Mouse (Mus musculus) liver, postnatal 0 days (tissue): ENCODE data around the gene Kcnj9. TPM values are rescaled to one million over a fixed set of nuclear protein-coding genes. Genes with fewer than 3 reads are reported as not detected.

Experiments
- ATAC-seq: fragments of 200-750 bp; cut with Nextera tagmentation; 2 replicates; pipeline ENCODE4 v1.8.0; 2017; ENCODE audit warnings: mild to moderate bottlenecking, moderate library complexity
- DNase-seq: peaks from one replicate; pipeline ENCODE4 v3.0.0-alpha.2; 2016
- H3K27ac ChIP-seq: fragments of 300-500 bp; sonication (generic); 2 replicates; pipeline ENCODE4 v1.5.1; 2014; ENCODE audit warnings: antibody characterized with exemption, moderate library complexity, mild to moderate bottlenecking, low read depth
- H3K27me3 ChIP-seq: fragments of 300-500 bp; sonication (generic); 2 replicates; pipeline ENCODE4 v1.6.1; 2014; ENCODE audit warnings: low read length, control low read depth, mixed read lengths; ENCODE audit not compliant: insufficient read depth
- H3K36me3 ChIP-seq: fragments of 300-500 bp; sonication (generic); replicated peaks from 2 replicates; pipeline ENCODE4 v1.6.1; 2014; ENCODE audit warnings: mild to moderate bottlenecking, control low read depth, low read length, moderate library complexity, mixed read lengths; ENCODE audit not compliant: insufficient read depth
- H3K4me1 ChIP-seq: fragments of 300-500 bp; sonication (generic); 2 replicates; pipeline ENCODE4 v1.6.1; 2014; ENCODE audit warnings: antibody characterized with exemption, mild to moderate bottlenecking, control low read depth; ENCODE audit not compliant: insufficient read depth
- H3K4me2 ChIP-seq: fragments of 300-500 bp; sonication (generic); 2 replicates; pipeline ENCODE4 v1.6.1; 2014; ENCODE audit warnings: low read depth, mild to moderate bottlenecking, low read length, moderate library complexity, mixed read lengths
- H3K4me3 ChIP-seq: fragments of 300-500 bp; sonication (generic); 2 replicates; pipeline ENCODE4 v1.5.1; 2014; ENCODE audit warnings: low read depth, low read length
- H3K9ac ChIP-seq: fragments of 300-500 bp; sonication (generic); replicated peaks from 2 replicates; pipeline ENCODE4 v1.6.1; 2014; ENCODE audit warnings: mild to moderate bottlenecking, moderate library complexity
- H3K9me3 ChIP-seq: fragments of 300-500 bp; sonication (generic); 2 replicates; pipeline ENCODE4 v1.6.1; 2016; ENCODE audit warnings: mild to moderate bottlenecking, control low read depth, low read length, mixed read lengths
- CTCF ChIP-seq: sonication (generic); IDR thresholded peaks from 2 replicates; pipeline ENCODE4 v1.5.1; 2016; ENCODE audit warnings: antibody characterized with exemption, low read depth
- EP300 ChIP-seq: IDR thresholded peaks from 2 replicates; pipeline ENCODE4 v1.6.1; 2016; ENCODE audit warnings: antibody characterized with exemption, low read depth, mild to moderate bottlenecking
- WGBS: fragments of 180-500 bp; shearing (Covaris S2); extraction: QIAGEN DNeasy Blood & Tissue Kit; methylation state at CpG from one replicate; pipeline ENCODE4 v1.1.7; 2014; ENCODE audit not compliant: insufficient replicate concordance; 5-methylcytosine and 5-hydroxymethylcytosine counted together
- polyA plus RNA-seq: library from polyadenylated mRNA; unstranded; fragments of >200 nt; fragmentation: Nextera tagmentation; extraction: Ambion mirVana; gene quantifications from 2 replicates; pipeline ENCODE4 v1.2.1, GENCODE M21; 2015

Kcnj9 gene
- polyA plus RNA-seq, 1 experiment from 2014 or later, result 0.07 TPM

DNA sequence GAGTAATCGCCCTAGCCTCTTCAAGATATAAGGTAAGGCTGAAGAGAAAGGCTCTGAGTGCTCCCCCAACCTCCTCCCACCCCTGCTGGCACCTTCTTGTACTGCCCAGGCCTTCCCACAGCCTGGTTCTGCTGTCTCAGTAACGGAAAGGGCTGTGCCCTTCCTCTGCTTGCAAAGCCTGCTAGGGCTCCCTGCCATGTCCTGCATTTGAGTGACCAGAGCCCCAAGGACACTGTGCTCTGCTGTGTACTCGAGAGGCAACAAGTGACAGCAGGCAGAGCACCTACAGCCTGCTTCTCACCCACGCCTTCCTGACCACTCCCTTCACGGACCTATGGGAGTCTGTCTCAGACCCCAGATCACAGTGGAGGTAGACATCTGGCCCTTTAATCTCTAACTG is 28.9 kb downstream of the Kcnj9 start:
- no peak overlapping the region for H3K9ac ChIP-seq
- H3K4me2 ChIP-seq, result no peak overlapping the region
- DNase-seq (no peak), ATAC-seq (no peak)
- no peaks in the 10 kb centered on the region for H3K27me3 ChIP-seq
- peaks cover 23% of the 10 kb centered on the region for H3K4me1 ChIP-seq
- no peaks in the 10 kb centered on the region for H3K36me3 ChIP-seq
- 58% methylated on average over 5 of the region's 5 CpGs for WGBS
- no peak for TF ChIP-seq CTCF
- no peak for TF ChIP-seq EP300
- H3K4me3 ChIP-seq, result no peak overlapping the region
- H3K9me3 ChIP-seq, result no peaks in the 10 kb centered on the region
- H3K27ac ChIP-seq, result no peak overlapping the region

DNA sequence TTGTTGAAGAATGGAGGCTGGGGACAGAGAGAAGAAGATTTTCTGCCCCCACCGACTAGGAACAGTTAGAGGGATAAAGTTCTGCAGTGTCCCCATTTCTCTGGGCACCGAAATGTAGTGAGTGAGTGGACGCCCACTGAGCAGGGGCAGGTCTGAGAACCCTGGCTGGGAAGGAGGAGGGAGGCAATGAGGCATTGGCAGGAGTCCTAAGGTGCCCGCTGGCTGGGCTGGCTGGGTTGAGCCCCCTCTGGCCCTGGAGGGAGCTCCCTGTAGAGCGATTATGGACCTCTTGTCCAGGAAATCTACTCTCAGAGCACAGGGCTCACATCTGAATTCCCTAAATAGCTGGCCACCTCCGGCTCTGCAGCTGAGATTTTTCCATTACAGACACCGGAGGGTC is 29.6 kb downstream of the Kcnj9 start:
- DNase-seq (no peak), ATAC-seq (no peak)
- Histone ChIP-seq H3K4me1 (peaks cover 18% of the 10 kb centered on the region), H3K9ac (no peak overlapping the region), H3K27ac (no peak overlapping the region), H3K27me3 (no peaks in the 10 kb centered on the region), H3K9me3 (no peaks in the 10 kb centered on the region), H3K4me2 (no peak overlapping the region), H3K4me3 (no peak overlapping the region), H3K36me3 (no peaks in the 10 kb centered on the region)
- TF ChIP-seq CTCF, result no peak
- TF ChIP-seq EP300, result no peak
- 65% methylated on average over 7 of the region's 7 CpGs for WGBS

DNA sequence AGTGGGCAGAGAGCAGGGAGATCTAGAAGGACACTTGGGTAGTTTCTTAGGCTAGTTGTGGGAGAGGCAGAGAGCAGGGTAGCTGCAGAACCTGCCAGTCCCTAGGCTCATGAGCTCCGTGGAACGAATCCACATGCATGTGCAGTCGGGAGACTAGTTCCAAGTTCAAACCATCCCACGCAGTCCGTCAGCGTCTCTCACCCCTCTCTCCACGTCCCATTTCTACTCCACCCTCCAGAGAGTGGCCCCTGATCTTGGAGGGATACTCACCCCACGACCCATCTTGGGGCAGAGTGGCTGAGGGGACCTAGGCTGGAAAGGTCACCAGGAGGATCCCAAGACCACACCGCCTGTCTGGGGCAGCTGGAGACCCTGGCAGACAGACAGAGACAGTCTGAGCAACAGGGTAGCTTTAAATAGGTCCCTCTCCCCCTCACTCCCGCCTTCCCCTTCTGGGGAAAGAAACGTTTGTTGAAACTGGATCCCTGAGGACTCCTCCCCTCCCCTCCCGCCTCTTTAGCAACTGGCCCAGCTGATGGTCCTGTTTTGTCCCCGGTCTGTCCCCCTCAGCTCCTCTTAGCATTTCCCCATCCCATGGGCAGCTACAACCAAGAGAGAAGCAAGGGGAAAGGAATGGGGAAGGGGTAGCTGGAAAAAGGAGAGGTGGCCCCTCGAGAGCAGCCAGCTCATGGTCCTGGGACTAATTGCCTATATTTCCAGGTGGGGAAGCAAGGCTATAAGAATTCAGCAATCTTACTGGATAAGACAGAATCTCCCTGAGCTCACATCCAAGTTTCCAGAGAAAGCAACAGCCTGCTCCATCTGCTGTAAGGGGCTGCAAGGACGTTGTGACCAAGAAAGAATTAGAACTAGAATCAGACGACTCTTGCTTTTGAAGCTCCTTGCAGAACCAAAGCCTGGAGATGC is 31.2 kb downstream of the Kcnj9 start, which contains the start of gene Atp1a2:
TSS of gene Atp1a2 (minus strand) at position 454 of the 927 bp plus-strand sequence.
- Histone ChIP-seq H3K4me1 (peaks cover 12% of the 10 kb centered on the region), H3K27me3 (no peaks in the 10 kb centered on the region), H3K27ac (no peak within 1 kb of the TSS), H3K4me3 (no peak within 1 kb of the TSS), H3K9me3 (no peaks in the 10 kb centered on the region), H3K36me3 (no peaks in the 10 kb centered on the region), H3K9ac (no peak within 1 kb of the TSS), H3K4me2 (no peak within 1 kb of the TSS)
- 26% methylated on average over 16 of the region's 16 CpGs for WGBS
- DNase-seq (no peak), ATAC-seq (no peak)
- no peak for TF ChIP-seq CTCF
- no peak for TF ChIP-seq EP300

DNA sequence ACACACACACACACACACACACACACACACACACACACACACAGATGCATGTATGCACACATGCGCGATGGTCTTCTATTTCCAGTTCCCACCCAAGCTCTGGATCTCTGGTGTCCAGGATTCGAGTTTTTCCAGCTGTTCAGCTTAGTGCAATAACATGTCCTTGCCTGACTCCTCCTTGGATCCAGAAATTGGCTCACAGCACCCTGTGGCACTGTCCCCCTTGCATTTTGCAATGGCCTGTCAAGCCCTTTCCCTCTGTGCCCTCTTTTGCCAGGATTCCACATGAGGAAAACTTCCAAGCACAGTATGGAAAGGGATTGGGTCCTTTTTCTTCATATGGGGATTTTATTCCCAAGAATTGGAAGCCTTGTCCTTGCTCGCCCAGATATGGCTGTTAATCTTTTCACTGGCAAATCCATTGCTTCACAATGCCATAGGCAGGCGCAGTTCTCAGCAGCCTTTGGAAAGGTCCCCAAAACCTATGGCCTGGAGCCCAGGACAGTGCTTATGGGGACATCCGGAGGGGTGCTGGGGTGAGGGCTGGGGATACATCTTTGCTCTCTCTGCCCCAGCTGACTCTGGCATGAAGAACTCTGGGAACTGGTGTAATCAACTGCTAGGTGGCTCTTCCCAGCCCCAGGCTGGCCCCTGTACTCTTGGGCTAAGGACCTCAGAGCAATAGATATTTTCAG is 32.2 kb downstream of the Kcnj9 start:
- no peak for ATAC-seq
- Histone ChIP-seq H3K9ac (no peak overlapping the region), H3K4me2 (no peak overlapping the region), H3K27me3 (no peaks in the 10 kb centered on the region), H3K4me3 (no peak overlapping the region), H3K27ac (no peak overlapping the region), H3K36me3 (no peaks in the 10 kb centered on the region), H3K4me1 (0 out of 2 replicates have a peak, but pooled peaks cover 4% of the 10 kb centered on the region), H3K9me3 (no peaks in the 10 kb centered on the region)
- DNase-seq, result no peak
- no peak for TF ChIP-seq EP300
- no peak for TF ChIP-seq CTCF
- WGBS, result 79% methylated on average over 6 of the region's 6 CpGs

DNA sequence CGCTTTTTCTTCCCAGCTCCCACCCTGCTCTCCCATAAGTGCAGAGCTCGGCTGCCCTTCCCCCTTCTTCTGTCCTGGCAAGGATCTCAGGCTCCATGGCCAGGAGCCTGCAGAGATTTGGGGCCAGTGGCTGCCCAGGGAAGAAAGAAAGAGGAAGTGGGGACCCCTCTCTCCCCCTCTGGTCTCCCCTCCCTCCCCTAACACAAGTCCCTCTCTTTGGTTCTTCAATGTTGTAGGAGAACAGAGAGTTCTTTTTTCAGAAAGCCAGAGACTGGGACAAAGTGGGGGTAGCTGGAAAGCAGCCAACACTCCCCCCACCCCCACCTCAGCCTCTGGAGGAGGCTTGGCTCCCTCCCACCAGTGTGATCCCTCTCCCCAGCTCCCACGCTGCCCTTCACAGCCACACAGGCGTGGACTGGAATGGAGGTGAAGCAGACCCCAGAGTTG is 33.3 kb downstream of the Kcnj9 start:
- H3K4me3 ChIP-seq, result no peak overlapping the region
- H3K9me3 ChIP-seq, result no peaks in the 10 kb centered on the region
- ATAC-seq (no peak), DNase-seq (no peak)
- no peak overlapping the region for H3K4me2 ChIP-seq
- no peak overlapping the region for H3K27ac ChIP-seq
- whole genome bisulfite sequencing, result 56% methylated on average over 4 of the region's 4 CpGs
- TF ChIP-seq EP300 (no peak), CTCF (no peak)
- 0 out of 2 replicates have a peak, but pooled peaks cover 4% of the 10 kb centered on the region for H3K4me1 ChIP-seq
- H3K27me3 ChIP-seq, result no peaks in the 10 kb centered on the region
- no peak overlapping the region for H3K9ac ChIP-seq
- no peaks in the 10 kb centered on the region for H3K36me3 ChIP-seq

DNA sequence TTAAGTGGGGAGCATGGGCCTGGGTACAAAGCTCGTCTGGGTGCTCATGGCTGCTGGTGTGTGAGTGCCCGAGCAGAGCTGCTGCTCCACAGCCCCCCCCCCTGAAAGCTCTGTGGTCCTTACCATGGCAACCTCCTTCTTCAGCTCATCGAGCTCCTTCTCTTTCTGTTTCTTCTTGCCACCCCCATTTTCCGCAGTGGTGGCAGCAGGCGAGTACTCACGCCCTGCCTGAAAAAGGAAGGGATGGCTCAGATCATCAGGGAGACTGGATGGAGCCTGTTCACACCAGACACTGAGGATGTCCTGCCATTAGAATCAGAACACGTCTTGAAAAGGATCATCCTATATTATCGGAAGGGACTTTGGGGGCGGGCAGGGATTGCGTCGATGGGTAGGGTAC is 35.7 kb downstream of the Kcnj9 start:
- no peak overlapping the region for H3K4me3 ChIP-seq
- H3K4me2 ChIP-seq, result no peak overlapping the region
- no peaks in the 10 kb centered on the region for H3K36me3 ChIP-seq
- H3K9me3 ChIP-seq, result no peaks in the 10 kb centered on the region
- TF ChIP-seq CTCF, result no peak
- TF ChIP-seq EP300, result no peak
- no peak for DNase-seq
- 0 out of 2 replicates have a peak, but pooled peaks cover 4% of the 10 kb centered on the region for H3K4me1 ChIP-seq
- H3K9ac ChIP-seq, result no peak overlapping the region
- no peak for ATAC-seq
- 84% methylated on average over 11 of the region's 11 CpGs for WGBS
- H3K27me3 ChIP-seq, result no peaks in the 10 kb centered on the region
- no peak overlapping the region for H3K27ac ChIP-seq
